Mouse (Mus musculus) kidney, adult 2 months (tissue): Measurements from ENCODE around the gene Casp6.

ENCODE experiments used
- CTCF ChIP-seq: fragments of 200-500 bp; conservative IDR thresholded peaks from 2 replicates; pipeline ENCODE4 v1.5.1; 2011; ENCODE audit warnings: low read depth, mild to moderate bottlenecking, control low read depth, low read length, moderate library complexity, mixed read lengths; ENCODE audit not compliant: insufficient read depth, insufficient read length
- POLR2A ChIP-seq: fragments of 200-500 bp; IDR thresholded peaks from one replicate; pipeline ENCODE4 v1.6.1; 2011; ENCODE audit warnings: low read depth, low read length, control low read depth

GRCm38 (mm10) chr3:129917424-129917823 is 16.2 kb downstream of the Casp6 start:
- TF ChIP-seq POLR2A = no peak
- TF ChIP-seq CTCF = no peak
